Mouse (Mus musculus): ENCODE results near the gene 9130008F23Rik.

GRCm38 (mm10) chr17:40874701-40875100, 5.7 kb downstream of the 9130008F23Rik start:
- TF ChIP-seq CTCF (IDR thresholded peaks at IDR 0.05; ENCODE audit: control insufficient read depth, insufficient read depth, low read length) (no peak), POLR2A (IDR thresholded peaks at IDR 0.05; ENCODE audit: borderline replicate concordance, control insufficient read depth, low read depth, low read length) (no peak)

Measured in bone marrow, adult 2 months (tissue).